Mouse (Mus musculus): ENCODE results near the gene Gdf9.

DNA sequence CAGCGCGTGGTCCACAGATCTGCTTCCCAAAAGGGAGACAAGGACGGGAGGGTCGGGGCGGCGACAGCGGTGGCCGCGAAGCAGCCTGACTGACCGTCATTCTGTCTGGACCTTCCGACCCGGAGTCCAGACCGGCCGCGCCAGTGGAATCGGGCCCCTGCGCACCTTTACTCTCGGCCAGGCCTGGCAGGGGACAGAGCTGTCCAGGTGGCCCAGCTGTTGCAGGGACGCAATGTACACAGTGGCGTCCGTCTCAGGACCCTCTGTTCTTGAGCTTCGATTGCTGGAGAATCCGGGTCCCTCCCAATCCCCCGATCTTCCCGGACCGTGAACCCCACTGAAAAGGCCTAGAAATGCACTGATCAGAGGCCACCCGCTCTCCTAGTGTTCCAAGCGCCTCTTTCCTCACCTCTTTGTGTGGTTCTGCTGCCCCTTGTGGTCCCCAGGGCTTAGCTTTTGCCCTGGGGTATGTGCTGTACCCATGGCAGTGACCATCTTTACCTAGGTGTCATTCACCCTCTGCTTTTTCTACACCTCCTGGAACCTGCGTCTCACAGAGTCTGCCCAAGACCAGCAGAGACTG lies 26.6 kb downstream of the Gdf9 start:
- TF ChIP-seq CTCF (IDR thresholded peaks at IDR 0.05; ENCODE audit: borderline replicate concordance, extremely low read depth, insufficient read depth, insufficient read length) (0 out of 2 replicates have a peak, but pooled peaks have one; percentile 0), POLR2A (IDR thresholded peaks at IDR 0.05; ENCODE audit: borderline replicate concordance, extremely low read depth, insufficient read depth, insufficient read length, poor library complexity, severe bottlenecking) (no peak)

Measured in brain, embryonic 14.5 days (tissue).